Mouse (Mus musculus) retina, embryonic 14.5 days (tissue): ENCODE results near the gene Ralgapa2.

Source experiments
- DNase-seq: peaks from one replicate; pipeline ENCODE4 v3.0.0-alpha.2; 2015; ENCODE audit warnings: low spot score

Gene Ralgapa2

GRCm38 (mm10) chr2:146302094-146302699 lies 209.9 kb downstream of the Ralgapa2 start:
- peak; percentile 79 for DNase-seq

DNA sequence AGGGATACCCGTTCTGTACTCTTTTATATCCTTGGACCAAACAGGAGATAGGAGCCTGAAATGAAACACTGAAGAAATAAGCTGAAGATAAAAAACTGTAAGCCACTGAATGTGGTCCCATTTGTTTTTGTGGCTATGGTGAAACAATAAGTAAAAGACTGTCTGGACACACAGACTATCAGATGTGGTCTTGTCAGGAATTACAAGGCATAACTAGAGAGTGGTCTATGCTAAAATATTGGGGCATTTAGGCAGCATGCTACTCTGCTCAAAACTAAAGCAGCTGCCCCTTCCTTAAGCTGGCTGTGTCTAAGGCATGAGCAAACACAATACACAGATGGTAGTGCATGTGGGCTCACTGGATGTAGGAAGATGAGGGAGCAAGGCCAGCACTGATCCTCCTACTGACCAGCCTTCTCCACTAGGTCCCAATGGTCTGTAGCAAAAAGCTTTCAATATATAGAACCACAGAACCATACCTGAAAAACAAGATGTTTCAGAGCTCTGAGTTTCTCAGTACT lies 211.6 kb downstream of the Ralgapa2 start:
- DNase-seq: no peak

GRCm38 (mm10) chr2:146299841-146300460 lies 212.2 kb downstream of the Ralgapa2 start:
- DNase-seq: no peak

DNA sequence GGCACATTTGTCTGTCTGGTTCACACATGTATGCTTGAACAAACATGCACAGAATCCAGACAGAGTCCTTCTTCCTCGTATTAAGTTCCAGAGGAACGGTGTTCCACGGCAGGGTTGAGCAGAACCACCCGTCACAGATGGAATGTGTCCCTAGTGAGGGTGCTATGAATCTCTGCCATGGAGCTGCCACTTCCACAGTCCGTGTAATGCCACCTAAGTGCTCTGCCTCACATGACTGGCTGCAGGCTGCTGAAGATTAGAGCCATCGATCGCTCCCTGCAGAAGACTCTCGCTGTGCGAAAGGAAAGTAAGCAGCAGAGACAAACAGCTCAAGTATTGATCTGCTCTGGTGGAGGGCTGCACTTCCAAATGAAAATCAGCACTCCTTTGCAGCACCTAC lies 218.6 kb downstream of the Ralgapa2 start:
- peak; percentile 59 for DNase-seq

DNA sequence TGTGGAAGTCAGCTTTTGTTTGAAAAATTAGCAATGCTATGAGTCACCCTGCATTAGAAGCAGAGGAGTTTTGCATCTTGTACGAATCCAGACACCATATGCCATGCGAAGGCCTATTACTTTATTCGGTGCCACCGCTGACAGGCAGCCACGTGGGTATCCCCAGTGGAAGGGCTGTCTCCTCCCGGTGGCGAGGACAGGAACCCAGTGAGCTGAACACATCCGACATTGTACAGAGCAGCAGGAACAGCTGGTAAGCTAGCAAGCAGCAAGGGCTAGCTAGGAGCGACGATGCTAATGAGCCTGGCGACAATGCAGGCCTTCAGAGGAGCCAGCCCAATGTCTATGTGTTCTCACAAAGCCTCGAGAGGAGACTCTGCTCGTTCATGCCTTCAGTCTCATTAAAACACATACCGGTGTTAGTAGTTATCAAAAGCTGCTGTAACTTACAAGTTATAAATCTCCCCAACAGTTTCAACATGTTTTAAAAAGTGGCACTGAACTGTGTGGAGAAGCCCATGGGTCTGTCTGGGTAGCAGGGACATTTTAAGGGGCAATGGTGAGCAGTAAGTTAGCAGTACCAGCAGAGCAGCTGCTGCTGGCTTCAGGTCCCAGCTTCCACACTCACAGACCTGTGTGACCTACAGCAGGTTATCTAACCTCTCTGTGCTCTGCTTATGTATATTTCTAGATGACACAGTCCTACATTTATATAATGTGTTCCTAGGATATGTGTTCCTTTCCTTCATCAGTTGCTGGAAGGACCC lies 221.1 kb downstream of the Ralgapa2 start:
- DNase-seq: peak; percentile 83

- no peak for DNase-seq
Measured at GRCm38 (mm10) chr2:146290366-146290765, 221.8 kb downstream of the Ralgapa2 start.

- DNase-seq: no peak
Measured at GRCm38 (mm10) chr2:146289394-146289793, 222.8 kb downstream of the Ralgapa2 start.

GRCm38 (mm10) chr2:146288326-146288725 lies 223.8 kb downstream of the Ralgapa2 start:
- DNase-seq: no peak

- DNase-seq: no peak
Measured at GRCm38 (mm10) chr2:146287531-146287930, 224.6 kb downstream of the Ralgapa2 start.

DNA sequence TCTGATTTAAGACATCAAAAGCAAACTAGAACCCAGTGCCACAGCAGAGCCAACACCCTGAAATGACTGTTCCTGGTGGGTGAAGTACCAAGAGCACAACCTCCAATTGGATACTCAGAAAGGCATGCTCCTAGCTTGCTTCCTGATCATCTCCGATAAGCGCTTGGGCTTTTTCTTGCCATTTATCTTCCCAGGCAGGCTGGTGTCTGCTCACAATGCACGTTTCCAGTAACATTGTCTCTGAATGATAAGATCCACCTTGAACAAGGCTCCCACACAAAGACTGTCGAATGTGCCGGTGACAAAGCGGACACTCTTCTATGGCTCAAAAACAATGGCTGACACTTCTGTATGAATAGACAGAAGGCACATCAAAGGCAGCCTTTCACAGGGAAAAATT lies 230.8 kb downstream of the Ralgapa2 start:
- DNase-seq: no peak

- no peak for DNase-seq
Measured at GRCm38 (mm10) chr2:146280921-146281274, 231.2 kb downstream of the Ralgapa2 start.

DNA sequence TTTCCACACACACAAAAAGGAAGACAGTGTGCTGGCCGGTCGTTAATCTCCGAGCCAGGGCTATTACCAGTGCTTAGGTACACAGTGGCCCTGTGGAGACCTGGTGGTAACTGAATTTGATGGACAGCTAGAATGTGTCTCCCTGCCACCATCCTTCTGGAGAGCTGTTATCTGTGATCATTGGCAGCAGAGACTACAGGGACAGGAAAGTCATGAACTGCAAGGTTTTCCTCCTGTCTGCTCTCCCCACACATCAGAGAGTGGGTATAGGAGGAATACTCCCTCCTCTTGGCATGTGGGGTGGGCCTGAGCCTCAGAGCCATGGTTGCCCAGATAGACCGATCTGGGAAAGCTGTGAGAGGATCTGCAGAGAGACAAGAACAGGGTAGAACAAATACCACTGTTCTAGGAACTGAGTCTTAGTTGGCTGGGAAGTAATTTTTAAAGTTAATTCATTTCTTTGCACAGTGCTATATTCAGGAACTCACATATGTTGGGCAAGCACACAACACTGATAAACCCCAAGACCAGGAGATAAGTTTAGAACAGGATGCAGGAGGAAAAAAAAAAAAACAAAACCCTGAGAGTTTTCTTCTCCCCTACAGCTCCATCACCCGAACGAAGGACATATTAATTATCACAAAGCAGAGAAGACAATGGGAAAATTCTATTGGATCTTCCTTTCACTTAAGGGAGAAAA lies 231.8 kb downstream of the Ralgapa2 start:
- no peak for DNase-seq

GRCm38 (mm10) chr2:146279430-146280220 lies 232.5 kb downstream of the Ralgapa2 start:
- peak; percentile 45 for DNase-seq

DNA sequence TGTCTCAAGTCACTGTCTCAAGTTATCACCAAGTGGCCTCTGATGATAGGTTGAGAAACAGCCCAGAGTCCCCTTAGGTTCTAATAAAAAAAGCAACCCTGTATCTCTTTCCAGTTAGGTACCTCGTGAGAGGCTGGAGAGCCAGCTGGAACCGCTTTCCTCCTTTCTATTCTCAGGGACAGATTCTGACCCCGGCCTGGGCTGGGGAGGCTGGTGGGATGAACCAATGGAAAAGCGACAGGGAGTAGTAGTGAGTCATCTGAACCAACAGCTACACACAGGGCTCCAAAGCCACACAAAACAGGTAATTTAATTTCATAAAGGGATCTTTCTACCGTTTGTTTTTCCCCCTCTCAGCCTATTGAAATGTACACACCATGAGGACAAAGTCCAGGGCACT lies 233.8 kb downstream of the Ralgapa2 start:
- no peak for DNase-seq

DNA sequence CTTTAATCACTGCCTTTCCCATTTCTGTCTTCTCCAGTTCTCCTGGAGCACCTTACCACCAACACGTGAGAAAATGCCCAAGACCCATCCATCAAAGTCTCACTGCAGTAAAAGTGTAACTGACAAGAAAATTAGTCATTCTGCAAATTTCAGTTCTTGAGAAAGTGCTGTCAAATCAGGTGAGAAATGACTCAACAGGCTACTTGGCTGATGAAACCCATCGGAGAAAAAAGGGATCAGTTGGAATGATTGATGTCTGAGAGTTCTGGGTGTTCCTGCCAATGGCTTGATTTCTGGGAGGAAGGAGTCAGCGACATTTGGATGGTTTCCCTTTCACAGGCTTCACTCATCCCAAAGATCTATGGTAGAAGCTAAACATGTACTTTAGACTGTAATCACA lies 245.6 kb downstream of the Ralgapa2 start:
- DNase-seq: no peak

GRCm38 (mm10) chr2:146265045-146265444 lies 247.1 kb downstream of the Ralgapa2 start:
- no peak for DNase-seq

- no peak for DNase-seq
Measured at GRCm38 (mm10) chr2:146262966-146263365, 249.2 kb downstream of the Ralgapa2 start.

DNA sequence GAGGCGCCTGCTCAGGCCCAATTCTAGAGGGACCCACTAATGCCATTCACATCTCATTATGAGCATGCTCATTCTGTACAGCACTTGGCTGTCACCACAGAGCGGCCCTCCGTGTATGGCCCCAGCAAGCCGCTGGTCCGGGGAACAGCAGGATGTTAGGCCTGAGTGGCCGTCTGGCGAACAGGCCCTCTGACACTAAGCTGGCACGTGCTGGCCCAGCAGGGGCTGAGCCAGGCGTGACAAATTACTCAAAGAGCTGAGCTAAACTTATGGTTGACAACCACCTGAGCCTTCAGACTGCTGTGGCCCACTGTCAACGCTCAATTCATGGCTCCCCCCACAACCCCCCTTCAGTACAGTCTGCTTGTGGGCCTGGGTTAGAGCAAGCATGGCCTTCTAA lies 249.9 kb downstream of the Ralgapa2 start:
- peak; percentile 80 for DNase-seq

- no peak for DNase-seq
Measured at GRCm38 (mm10) chr2:146261146-146261545, 251.0 kb downstream of the Ralgapa2 start.

DNA sequence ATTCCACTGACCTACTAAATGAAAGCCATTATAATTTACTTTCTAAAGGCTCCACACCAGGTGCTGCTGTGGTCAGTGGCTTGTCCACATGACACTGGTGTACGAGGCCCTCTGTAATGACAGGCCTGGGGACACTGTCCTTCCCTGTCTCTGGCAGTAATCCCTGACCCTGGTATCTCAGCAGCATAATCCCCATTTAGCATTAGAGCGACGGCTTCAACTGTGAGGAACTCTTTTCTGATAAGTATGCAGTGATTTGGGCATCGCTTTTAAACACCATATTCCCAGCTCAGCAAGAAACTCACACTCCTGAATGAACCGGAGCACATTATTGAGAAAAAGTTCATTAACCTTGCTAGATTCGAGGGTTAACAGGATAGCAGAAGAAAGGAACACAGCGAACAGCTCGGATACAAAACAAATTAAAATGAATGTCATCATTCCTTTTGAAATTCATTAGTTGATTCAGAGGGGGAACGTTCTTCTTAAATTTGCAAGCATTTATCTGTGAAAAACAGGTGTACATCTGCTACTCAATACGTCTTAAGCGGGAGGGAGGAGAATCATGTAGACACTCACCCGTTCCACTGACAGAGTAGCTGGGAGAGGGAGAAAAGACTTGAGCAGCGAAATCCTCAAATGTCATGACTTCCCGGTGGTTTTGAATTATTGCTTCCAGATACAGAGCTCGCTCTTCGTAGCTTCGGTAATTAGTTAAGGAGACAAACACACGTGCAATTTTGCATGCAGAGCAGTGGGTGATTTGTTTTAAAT lies 252.2 kb downstream of the Ralgapa2 start:
- DNase-seq: no peak
